Mouse (Mus musculus): Measurements from ENCODE around the gene Rexo4.

- peak; percentile 1; the same call in 1 of the 2 replicates for TF ChIP-seq CTCF (IDR thresholded peaks at IDR 0.05; ENCODE audit: extremely low read depth, insufficient read length, insufficient replicate concordance, low read depth, low read length)
- no peak for TF ChIP-seq POLR2A (IDR thresholded peaks at IDR 0.05; ENCODE audit: low read depth, low read length)
Measured at GRCm38 (mm10) chr2:26956811-26957487, 7.2 kb downstream of the Rexo4 start.
